Mouse (Mus musculus): ENCODE results near the gene Il7r.
"Not testable (repeated sequence)": the region's sequence is repeated elsewhere in the genome, so short reads cannot be mapped to it uniquely, and the experiment has no call there.

Gene Il7r

DNA sequence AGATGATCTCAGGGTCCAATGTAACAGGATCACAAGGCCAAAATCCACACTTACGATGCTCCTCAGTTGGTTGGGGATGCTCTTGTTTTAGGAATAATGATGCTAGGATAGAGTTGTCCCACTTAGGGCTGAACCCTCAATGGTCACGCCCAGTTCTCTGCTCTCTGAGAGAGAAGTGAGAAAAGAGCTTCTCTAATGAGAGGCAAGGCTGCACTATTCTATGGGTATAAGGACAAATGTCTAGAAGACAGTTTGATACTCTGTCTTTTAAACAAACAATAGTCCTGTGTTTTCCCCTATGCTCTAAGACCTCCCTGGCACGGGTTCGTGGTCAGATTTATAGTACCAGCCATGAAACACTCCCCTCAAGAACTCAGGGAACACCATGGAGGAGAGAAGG lies at the start of gene Il7r:
Gene Il7r (minus strand): TSS at position 101 of the 400 bp plus-strand sequence.
- DNase-seq (ENCODE audit: low spot score) = no peak

DNA sequence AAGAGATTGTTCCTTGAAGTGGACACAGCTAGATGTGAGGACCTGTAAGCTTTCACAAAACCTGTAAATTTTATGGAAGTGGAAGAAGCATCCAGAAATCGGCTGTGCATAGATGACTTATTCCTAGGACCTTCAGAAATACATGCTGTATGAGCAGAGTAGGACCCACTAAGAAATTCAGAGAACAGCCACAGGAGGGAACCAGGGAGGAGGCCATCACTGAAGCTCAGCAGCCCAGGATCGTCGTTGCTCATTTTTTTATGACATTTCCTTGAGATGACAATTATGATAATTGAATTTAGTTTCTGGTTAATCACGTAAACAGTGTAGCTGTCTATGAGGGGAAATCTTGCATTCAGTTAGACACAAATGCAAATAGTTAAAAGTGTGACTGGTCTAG lies 47.3 kb upstream of the Il7r start:
- no peak for DNase-seq (ENCODE audit: low spot score)

DNA sequence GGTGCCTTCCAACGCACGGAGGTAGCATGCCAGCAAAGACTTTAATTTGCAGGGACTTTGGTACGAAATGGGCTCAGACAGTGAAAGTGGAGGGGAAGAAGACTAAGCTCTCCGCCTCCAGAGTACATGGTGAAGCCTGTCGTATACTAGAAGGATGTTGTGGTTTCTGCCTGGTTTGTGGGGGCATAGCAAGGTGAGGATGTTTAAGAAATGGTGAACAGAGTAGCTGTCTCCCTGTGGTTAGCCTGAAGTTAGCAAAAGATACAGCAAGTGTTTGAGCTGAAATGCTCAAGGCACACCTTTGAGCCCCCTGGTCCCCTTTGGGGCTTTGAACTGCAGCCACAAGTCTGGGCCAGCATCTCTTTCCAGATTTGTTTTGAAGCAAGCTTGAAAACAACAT lies 44.8 kb upstream of the Il7r start:
- no peak for DNase-seq (ENCODE audit: low spot score)

DNA sequence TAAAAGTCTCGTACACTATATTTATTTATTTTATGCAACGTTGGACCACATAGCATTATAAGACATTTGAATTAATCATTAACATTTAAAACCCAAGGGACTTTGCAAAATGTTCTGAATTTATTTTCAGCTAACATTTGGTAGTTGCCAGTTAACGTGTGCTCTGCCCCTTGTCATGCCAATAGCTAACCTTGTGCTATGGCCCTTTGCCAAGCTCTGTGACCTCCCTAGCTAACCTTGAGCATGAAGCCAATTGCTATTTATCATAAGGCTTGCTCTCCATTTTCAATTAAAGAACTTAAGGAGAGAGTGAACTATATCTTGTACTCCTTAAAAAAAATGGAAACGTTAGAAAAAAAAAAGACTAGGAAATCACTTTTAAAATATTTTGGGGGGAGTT lies 43.4 kb upstream of the Il7r start:
- DNase-seq (ENCODE audit: low spot score) = no peak

DNA sequence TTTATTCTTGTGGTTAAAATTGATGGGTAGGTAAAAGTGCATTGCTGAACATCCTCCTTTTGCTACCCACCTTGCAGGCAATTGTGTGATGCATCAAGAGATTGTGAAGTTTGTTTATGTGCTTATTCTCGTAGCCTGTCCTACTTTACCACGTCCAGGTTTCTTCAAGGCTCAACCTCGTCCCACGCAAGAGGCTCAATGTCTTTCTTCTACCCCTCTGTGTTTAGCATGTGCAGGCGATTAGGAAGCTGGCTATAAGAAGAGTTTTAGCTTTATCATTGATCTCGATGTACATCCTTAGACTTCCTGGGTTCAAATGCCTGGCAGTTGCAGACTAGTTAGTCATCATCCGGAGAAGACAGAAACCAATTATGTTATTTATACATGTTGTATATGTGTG lies 42.7 kb upstream of the Il7r start:
- no peak for DNase-seq (ENCODE audit: low spot score)

DNA sequence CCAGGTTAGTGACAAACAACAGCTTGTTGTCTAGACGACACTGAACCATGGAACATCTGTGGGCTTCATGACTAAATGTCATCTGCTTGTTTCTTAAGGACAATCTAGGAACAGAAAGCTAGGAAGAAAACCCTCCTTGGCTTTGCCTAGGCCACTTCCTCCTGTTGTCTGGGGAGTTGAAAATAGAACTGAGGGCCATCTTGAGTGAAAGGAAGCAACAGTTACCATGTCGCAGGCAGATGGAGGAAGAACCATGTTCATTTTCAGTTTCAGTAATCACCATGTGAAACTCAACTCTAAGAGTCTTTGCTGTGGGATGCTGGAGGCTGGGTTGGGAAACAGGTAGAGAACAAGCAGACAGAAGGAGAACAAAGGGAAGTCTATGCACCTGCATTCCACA lies 41.9 kb upstream of the Il7r start:
- DNase-seq (ENCODE audit: low spot score) = no peak

DNA sequence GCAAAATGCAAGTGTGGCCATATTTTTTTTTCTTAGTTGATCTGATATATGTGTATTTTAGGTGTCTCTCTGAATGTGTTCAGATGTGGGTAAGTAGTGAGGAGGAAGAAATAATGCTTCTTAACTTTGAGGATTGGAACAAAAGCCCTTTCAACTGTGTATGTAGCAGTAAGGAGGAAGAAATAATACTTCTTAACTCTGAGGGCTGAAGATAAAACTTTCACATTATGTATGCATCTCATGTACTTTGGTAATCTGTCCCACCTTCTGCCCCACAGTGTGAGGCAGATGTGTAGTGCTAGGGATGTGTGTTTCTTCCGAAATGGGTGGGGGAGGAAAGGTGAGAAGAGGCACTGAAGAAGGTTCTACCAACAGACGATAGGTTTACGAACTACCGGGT lies 37.3 kb upstream of the Il7r start:
- no peak for DNase-seq (ENCODE audit: low spot score)

DNA sequence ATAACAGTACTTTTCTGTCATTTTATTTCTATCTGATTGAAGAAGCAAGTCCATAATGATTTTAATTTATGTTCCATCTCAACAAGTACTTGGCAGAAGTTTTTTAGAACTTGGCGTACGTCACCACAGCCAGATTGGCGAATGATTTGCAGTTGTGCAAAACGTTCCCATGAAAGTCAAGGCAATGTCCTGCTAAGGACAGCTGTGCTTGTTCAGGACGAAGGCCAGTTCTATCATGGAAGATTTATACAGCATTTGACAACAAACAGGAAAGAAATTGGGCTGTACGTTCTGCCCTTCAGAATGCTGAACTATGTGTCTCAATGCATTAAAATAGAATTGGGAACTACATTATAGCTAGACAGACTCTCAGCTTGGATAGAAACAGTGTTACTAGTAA lies 35.4 kb upstream of the Il7r start:
- no peak for DNase-seq (ENCODE audit: low spot score)

DNA sequence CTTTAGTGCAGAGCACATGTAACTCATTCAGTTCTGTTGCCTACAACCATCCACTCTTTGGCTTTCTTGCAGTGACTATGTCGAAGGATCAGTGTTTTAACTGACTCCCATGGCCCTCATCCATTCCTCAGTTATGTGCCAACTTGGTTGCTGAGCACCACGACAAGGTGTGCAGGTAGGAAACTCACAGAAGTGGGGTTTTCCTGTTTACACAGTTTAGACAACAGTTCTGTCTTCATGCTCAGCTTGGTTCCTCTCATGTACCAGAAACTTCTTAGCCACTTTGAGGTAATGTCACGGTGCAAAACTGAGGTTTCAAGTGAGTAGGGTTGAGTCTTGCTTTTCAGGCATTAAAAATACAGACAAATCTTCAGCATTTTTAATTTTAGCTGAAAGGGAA lies 34.2 kb upstream of the Il7r start:
- DNase-seq (ENCODE audit: low spot score) = no peak

DNA sequence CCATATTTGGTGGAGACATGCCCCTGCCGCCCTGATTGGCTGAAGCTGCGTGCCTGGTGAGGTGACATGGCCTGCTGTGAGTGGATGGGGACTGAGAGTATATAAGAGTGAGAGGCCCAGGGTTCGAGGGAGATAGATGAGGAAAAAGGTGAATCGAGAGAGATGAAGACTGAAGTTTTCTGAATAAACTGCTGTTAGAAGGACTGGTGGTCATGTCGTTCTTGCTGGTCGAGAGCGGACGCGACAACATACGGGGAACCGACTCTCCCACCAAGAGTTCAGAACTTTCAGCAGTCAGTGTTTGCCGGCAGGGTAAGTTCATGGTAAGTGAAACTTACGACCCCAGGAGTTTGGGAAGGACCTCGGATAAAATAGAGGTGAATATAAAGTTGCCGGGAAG lies 27.3 kb upstream of the Il7r start:
- not testable (repeated sequence) for DNase-seq (ENCODE audit: low spot score)

DNA sequence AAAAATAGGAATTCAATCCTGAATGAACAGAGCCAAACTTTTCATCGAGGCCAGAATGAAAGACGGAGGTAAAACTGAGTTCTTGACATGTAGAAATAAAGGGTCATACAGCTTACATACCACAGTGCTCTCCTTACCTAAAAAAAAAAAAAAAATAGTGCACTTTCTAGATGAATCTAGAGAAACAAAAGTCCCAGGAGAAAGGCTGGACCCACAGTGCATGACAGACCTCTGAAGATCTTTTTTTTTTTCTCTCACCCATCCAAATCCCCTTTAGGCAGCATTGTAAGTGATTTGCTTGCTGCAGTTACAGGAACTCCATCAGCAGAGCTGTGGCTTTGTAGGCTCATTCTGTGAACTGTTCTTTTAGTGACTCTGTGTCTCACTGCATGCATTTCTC lies 19.0 kb upstream of the Il7r start:
- DNase-seq (ENCODE audit: low spot score) = no peak

DNA sequence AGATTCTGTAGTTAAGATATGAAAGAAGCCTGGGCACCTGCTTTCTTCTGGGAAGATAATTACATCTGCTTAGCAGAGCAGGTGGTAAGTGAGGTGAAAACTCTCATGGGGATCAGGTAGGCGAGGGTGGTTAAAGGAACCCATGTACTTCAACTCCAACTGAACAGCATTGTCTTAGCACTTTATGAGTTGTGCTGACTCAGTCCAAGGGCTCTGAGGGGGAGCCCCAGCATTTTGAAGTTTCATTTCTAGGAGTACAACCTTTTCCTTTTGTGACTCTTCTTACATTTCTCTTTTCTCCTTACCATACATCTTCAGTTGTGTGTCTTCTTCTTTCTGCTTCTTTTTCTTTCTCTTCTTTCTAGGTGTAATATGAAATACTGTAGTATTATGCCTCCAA lies 5.2 kb upstream of the Il7r start:
- DNase-seq (ENCODE audit: low spot score) = no peak

DNA sequence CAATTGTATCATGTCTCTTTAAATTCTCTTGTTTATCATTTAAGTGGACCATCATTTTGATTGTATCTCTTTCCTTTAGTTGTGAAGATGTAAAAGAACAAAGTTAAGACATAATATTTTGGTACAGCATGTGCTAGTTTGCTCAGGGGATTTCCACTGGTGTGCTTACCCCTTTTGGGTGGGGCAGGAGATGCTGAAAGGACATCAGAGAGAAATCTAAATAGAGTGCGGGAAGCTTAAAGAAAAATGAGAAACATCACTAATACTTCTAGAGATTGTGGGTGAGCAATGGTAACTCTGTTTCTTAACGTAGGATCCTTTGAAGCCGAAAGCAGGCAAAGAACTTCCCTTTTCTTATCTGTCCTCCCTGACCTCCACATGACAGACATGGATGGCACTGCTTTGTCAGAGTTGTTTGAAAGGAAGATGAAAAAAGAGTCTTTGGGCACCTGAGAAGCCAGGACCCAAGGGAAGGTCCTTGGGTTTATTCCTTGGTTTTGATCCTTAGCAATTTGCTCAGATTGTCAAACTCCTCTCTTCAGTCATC lies 3.5 kb upstream of the Il7r start:
- DNase-seq (ENCODE audit: low spot score) = no peak

DNA sequence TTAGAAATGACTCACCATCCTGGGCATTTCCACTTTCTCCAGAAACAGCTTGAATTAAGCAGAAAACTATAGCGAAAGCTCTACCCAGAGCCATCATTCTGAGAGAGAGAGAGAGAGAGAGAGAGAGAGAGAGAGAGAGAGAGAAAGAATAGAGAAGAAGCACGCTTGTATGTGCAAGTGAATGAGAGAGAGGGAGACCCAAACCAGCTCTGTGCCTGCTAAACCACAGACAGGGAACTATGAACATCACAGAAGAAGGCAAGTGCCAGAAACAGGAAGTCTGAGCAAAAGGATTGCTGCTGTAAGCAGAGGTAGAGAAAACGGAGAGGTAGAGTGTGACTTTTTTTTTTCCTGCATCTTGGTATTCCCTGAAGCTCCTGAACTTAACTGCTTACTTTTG lies 330 bp downstream of the Il7r start:
- DNase-seq (ENCODE audit: low spot score) = no peak

DNA sequence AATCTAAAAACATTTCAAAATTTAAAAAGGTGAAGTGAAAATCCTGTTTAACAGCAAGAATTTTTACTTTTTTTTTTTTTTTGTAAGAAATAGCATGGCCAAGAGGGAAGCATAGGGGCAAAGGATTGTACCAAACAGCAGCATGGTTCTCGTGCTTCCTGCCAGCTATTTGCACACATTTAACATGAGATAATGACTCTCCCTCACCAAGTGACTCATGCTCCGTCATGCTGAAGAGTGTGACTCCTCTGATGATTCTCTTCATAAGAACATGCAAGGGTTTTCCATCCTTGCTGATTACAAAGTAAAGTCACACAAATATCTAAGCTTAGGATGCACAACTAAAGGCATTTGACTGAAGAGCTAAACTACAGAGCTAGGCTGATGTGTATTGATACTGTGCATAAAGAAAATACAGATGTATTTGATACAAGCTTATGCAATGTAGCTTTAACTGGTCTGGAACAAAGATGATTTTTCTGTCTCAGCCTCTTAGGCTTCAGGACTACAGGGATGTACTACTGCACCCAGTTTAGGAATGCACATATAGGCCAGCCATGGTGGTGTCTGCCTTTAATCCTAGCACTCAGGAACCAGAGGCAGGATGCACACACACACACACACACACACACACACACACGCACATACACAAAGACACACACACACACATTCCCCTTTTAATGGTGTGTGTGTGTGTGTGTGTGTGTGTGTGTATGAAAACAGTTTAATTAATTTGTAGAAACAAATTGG lies 1.6 kb downstream of the Il7r start:
- no peak for DNase-seq (ENCODE audit: low spot score)

DNA sequence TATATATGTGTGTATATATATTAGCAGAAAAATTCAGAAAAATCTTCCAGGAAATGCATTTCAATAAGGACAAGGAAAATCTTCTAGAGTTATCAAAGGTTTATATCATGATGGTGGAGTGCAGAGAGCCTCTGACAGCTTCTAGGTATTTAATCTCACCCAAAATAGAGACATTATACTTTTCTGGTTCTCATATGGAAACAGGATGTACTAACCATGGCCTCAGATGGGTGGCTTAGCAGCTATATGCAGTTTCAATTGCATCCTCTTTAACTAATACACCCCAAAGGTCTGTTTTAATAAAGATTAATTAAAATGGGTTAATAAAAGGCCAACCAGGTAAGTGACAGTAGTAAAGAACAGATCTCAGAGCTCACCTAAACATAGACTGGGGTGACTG lies 3.6 kb downstream of the Il7r start:
- no peak for DNase-seq (ENCODE audit: low spot score)

DNA sequence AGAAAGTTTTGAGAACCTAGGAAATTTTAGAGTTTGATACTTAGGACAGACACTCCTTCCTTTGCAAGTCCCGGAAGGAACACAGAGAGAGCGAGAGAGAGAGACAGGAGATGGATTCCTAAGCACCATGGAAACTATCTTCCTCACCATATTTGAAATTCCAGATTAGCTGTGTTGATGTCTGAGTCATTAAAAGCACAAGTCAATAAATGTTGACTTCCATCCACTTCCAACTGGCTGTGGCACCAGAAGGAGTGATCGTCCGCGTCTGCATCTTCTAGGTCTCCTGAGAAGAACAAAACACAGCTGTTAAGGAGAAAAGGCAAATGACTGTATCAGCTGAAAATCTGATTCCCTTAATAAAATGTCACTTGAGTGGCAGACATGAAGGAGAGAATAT lies 5.1 kb downstream of the Il7r start:
- no peak for DNase-seq (ENCODE audit: low spot score)

DNA sequence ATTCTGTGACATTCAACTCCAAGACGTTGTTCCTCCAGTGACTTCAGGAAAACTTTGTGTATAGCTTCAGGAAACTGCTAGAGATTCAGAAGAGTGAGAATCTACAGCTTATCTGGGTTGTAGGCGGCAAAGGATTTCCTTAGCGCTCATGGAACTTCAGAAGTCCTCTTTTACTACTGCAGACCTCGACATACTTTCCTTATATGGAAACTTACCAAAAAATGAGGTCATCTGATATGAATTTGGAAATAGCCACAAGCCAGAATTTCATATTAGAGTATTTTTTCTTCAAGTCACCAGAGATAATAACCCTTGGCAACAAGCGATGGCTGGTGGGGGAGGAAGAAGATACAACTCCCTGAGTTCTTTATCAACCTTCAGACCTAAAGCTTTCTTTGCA lies 6.0 kb downstream of the Il7r start:
- DNase-seq (ENCODE audit: low spot score) = no peak

DNA sequence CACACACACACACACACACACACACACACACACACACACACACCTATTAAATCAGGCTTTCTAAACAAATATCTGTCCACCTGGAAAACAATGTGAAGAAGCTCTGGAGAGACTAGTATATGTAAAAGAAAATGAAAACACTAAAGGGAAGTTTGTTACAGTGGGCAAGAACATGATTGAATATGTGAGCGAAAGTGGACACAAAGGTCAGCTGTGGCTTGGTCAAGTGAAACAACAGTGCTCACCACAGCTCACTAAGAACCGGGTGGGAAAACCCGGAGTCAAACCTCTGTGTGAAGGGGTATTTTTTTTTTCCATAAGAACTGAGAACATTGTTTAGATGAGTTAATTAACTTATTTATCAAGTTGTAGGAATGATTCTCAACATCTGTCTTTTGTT lies 6.9 kb downstream of the Il7r start:
- no peak for DNase-seq (ENCODE audit: low spot score)

DNA sequence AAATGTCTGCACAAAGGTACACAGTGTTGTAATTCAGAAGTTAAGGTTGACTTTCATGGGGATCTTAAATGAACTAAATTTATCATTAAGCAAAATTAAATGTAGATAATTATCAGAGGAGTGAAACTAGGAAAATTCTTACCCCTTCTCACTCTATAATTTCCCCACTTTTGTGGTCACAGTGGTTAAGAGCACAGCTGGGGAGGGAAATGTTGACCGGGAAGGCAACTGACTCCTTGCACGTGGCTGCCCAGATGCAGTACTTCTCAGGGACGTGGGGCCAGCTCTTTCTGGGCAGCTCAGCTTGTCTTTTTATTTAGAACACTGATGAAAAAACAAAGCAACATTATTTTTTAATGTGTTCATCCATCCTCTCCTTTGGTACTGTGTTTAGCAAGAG lies 37.9 kb downstream of the Il7r start:
- DNase-seq (ENCODE audit: low spot score) = no peak

DNA sequence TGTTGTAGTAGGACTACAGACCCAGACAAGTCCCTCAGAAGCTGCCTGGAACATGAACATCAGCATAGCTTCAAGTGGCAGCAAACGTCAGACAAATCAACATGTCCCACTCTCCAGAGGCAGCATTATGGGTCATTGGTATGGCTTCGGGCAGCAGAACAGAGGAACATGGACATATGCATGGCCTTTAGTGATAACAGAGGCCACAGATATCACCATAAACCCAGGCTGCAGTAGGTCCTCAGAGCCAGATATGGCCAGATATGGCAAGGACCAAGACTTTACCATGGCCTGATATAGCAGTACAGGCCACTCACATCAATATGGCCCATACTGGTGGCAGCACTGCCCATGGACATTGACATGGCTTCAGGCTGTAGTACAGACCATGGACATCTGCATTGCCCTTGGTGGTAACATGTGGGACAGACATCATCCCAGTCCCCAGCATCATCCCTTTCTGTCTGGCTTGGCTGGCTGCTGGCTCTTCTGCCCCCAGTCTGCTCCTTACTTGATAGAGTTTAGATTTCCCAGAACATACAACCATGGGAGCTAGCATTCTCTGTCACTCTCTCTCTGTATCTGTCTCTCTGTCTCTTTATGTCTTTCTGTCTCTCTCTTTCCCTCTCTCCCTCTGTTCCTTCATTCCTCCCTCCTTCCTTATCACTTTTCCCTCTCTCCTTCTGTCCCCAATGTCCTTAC lies 40.4 kb downstream of the Il7r start:
- DNase-seq (ENCODE audit: low spot score) = no peak

DNA sequence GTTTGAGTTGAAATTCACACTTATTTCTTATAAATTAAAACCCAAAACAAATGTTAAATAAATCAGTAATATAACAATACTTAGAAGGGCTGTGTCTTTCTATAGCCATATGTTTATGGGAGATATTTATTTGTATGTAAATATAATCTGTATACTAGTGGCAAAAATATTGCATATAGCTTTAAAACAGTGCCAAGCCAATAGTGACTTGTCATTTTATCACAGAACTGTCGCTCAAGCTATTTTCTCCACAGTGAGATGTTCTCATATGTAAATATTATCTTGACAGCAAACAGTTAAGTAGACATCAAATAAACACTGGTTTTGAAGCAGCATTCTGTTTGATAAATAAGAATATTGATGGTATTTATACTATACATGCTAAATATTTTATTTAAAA lies 56.8 kb downstream of the Il7r start:
- no peak for DNase-seq (ENCODE audit: low spot score)

DNA sequence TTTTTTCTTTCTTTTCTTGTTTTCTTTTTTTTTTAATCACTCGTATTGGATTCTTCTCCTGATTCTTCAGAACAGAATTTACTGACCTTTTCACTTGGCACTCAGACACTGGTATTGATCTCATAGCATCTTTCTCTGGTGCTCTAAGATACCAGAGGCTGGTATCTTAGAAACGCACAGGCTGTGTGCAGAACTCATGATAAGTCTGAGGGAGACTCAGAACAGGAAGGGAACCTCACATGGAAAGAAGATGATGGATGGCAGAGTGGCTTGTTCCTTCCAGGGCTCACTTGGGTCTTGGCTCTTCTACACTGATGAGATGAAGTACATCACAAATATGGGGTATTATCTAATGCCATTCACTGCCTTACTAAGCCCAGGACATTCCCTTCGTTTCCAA lies 57.4 kb downstream of the Il7r start:
- DNase-seq (ENCODE audit: low spot score) = no peak

DNA sequence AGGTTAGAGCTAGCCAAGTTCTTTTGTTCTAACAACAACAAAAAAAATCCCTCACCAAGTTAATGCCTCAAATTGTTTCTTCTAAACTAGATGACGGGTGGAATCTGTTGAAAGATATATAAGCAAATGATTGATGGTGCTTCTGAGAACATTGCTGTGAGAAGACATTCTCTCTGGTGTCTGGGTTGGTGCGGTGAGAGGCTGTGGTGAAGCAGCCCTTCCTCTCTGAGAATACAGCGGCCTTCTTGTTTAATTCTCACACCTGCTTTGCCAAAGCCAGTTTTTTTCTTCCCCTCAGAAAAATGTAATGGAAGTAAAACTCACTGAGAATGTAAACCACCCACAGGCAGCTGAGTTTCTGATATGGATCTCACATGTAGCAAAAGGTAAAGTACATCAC lies 57.8 kb downstream of the Il7r start:
- no peak for DNase-seq (ENCODE audit: low spot score)
